Mouse (Mus musculus): Measurements from ENCODE around the gene Ctrc. TPM values are rescaled to one million over a fixed set of nuclear protein-coding genes. Genes with fewer than 3 reads are reported as not detected.

Gene Ctrc
- polyA plus RNA-seq, 1 experiment from 2014 or later, result not detected

GRCm38 (mm10) chr4:141831361-141831760 lies 14.8 kb downstream of the Ctrc start:
- WGBS, result 84% methylated on average over 7 of the region's 7 CpGs
- H3K9ac ChIP-seq, result no peak overlapping the region

GRCm38 (mm10) chr4:141830381-141830780 lies 15.8 kb downstream of the Ctrc start:
- no peak for ATAC-seq (ENCODE audit: low FRiP score)
- H3K27me3 ChIP-seq, result no peaks in the 10 kb centered on the region
- H3K9me3 ChIP-seq, result no peaks in the 10 kb centered on the region
- H3K4me1 ChIP-seq (replicated peaks), result no peaks in the 10 kb centered on the region
- no peaks in the 10 kb centered on the region for H3K36me3 ChIP-seq
- WGBS, result 59% methylated on average over 11 of the region's 11 CpGs
- H3K27ac ChIP-seq, result no peak overlapping the region
- no peak overlapping the region for H3K9ac ChIP-seq
- H3K4me3 ChIP-seq, result no peak overlapping the region
- H3K4me2 ChIP-seq, result no peak overlapping the region

More at GRCm38 (mm10) chr4:141831361-141831760, 14.8 kb downstream of the Ctrc start:
- H3K4me3 ChIP-seq, result no peak overlapping the region
- H3K4me2 ChIP-seq, result no peak overlapping the region
- H3K36me3 ChIP-seq, result no peaks in the 10 kb centered on the region
- H3K27me3 ChIP-seq, result no peaks in the 10 kb centered on the region
- no peaks in the 10 kb centered on the region for H3K4me1 ChIP-seq (replicated peaks)
- no peaks in the 10 kb centered on the region for H3K9me3 ChIP-seq
- H3K27ac ChIP-seq, result no peak overlapping the region
- no peak for ATAC-seq (ENCODE audit: low FRiP score)

- Histone ChIP-seq H3K4me1 (replicated peaks) (no peaks in the 10 kb centered on the region), H3K27me3 (no peaks in the 10 kb centered on the region), H3K4me2 (no peak overlapping the region), H3K4me3 (no peak overlapping the region), H3K9ac (no peak overlapping the region), H3K9me3 (no peaks in the 10 kb centered on the region), H3K27ac (no peak overlapping the region), H3K36me3 (no peaks in the 10 kb centered on the region)
- ATAC-seq (ENCODE audit: low FRiP score), result no peak
- WGBS, result 84% methylated on average over 4 of the region's 4 CpGs
These were observed 18.0 kb downstream of the Ctrc start for GRCm38 (mm10) chr4:141828177-141828576.

GRCm38 (mm10) chr4:141827401-141827800 lies 18.8 kb downstream of the Ctrc start:
- H3K9ac ChIP-seq, result no peak overlapping the region
- no peaks in the 10 kb centered on the region for H3K36me3 ChIP-seq
- no peaks in the 10 kb centered on the region for H3K9me3 ChIP-seq
- no peak overlapping the region for H3K4me2 ChIP-seq
- H3K27me3 ChIP-seq, result no peaks in the 10 kb centered on the region
- H3K4me3 ChIP-seq, result no peak overlapping the region
- 90% methylated on average over 2 of the region's 2 CpGs for WGBS
- H3K4me1 ChIP-seq (replicated peaks), result no peaks in the 10 kb centered on the region
- ATAC-seq (ENCODE audit: low FRiP score), result no peak
- H3K27ac ChIP-seq, result no peak overlapping the region

GRCm38 (mm10) chr4:141826060-141826459 lies 20.1 kb downstream of the Ctrc start, which contains the start of gene Cela2a:
Cela2a (minus strand) TSS chr4:141826160.
- WGBS, result 64% methylated on average over 5 of the region's 5 CpGs
- Histone ChIP-seq H3K4me1 (replicated peaks) (no peaks in the 10 kb centered on the region), H3K4me2 (no peak within 1 kb of the TSS), H3K27me3 (no peaks in the 10 kb centered on the region), H3K27ac (no peak within 1 kb of the TSS), H3K9me3 (no peaks in the 10 kb centered on the region), H3K9ac (no peak within 1 kb of the TSS), H3K36me3 (no peaks in the 10 kb centered on the region), H3K4me3 (no peak within 1 kb of the TSS)
- no peak for ATAC-seq (ENCODE audit: low FRiP score)

- H3K27me3 ChIP-seq, result no peaks in the 10 kb centered on the region
- no peak overlapping the region for H3K4me2 ChIP-seq
- no peak overlapping the region for H3K9ac ChIP-seq
- no peak overlapping the region for H3K4me3 ChIP-seq
- no peak overlapping the region for H3K27ac ChIP-seq
- ATAC-seq (ENCODE audit: low FRiP score), result no peak
- no peaks in the 10 kb centered on the region for H3K9me3 ChIP-seq
- H3K4me1 ChIP-seq (replicated peaks), result no peaks in the 10 kb centered on the region
- WGBS, result 60% methylated on average over 3 of the region's 3 CpGs
- H3K36me3 ChIP-seq, result no peaks in the 10 kb centered on the region
These were observed 23.2 kb downstream of the Ctrc start for GRCm38 (mm10) chr4:141822979-141823378.

GRCm38 (mm10) chr4:141822089-141822488 lies 24.1 kb downstream of the Ctrc start:
- Histone ChIP-seq H3K36me3 (no peaks in the 10 kb centered on the region), H3K27ac (no peak overlapping the region), H3K4me1 (replicated peaks) (no peaks in the 10 kb centered on the region; the same call in 1 of the 2 replicates), H3K9me3 (no peaks in the 10 kb centered on the region), H3K27me3 (no peaks in the 10 kb centered on the region), H3K9ac (no peak overlapping the region), H3K4me2 (no peak overlapping the region), H3K4me3 (no peak overlapping the region)
- ATAC-seq (ENCODE audit: low FRiP score), result no peak
- 75% methylated on average over 10 of the region's 10 CpGs for WGBS

- Histone ChIP-seq H3K27me3 (no peaks in the 10 kb centered on the region), H3K9me3 (no peaks in the 10 kb centered on the region), H3K9ac (no peak overlapping the region), H3K4me1 (replicated peaks) (peaks cover 6% of the 10 kb centered on the region), H3K27ac (no peak overlapping the region), H3K36me3 (no peaks in the 10 kb centered on the region), H3K4me3 (no peak overlapping the region), H3K4me2 (no peak overlapping the region)
- 86% methylated on average over 3 of the region's 3 CpGs for WGBS
- ATAC-seq (ENCODE audit: low FRiP score), result no peak
These were observed 25.0 kb downstream of the Ctrc start for GRCm38 (mm10) chr4:141821178-141821577.

GRCm38 (mm10) chr4:141819316-141819715 lies 26.8 kb downstream of the Ctrc start:
- H3K27ac ChIP-seq, result no peak overlapping the region
- 92% methylated on average over 7 of the region's 7 CpGs for WGBS
- no peak overlapping the region for H3K4me2 ChIP-seq
- H3K27me3 ChIP-seq, result no peaks in the 10 kb centered on the region
- no peak for ATAC-seq (ENCODE audit: low FRiP score)
- no peaks in the 10 kb centered on the region for H3K9me3 ChIP-seq
- H3K4me3 ChIP-seq, result no peak overlapping the region
- peaks cover 9% of the 10 kb centered on the region for H3K4me1 ChIP-seq (replicated peaks)
- peaks cover 14% of the 10 kb centered on the region for H3K36me3 ChIP-seq
- no peak overlapping the region for H3K9ac ChIP-seq

GRCm38 (mm10) chr4:141818861-141819260 lies 27.3 kb downstream of the Ctrc start:
- Histone ChIP-seq H3K9me3 (no peaks in the 10 kb centered on the region), H3K4me1 (replicated peaks) (peaks cover 9% of the 10 kb centered on the region), H3K36me3 (peaks cover 19% of the 10 kb centered on the region), H3K9ac (no peak overlapping the region), H3K27ac (no peak overlapping the region), H3K4me3 (no peak overlapping the region), H3K27me3 (no peaks in the 10 kb centered on the region), H3K4me2 (no peak overlapping the region)
- ATAC-seq (ENCODE audit: low FRiP score), result no peak
- WGBS, result 92% methylated on average over 13 of the region's 13 CpGs

GRCm38 (mm10) chr4:141817706-141818105 lies 28.5 kb downstream of the Ctrc start:
- Histone ChIP-seq H3K4me2 (no peak overlapping the region), H3K4me3 (no peak overlapping the region), H3K36me3 (peaks cover 30% of the 10 kb centered on the region), H3K27ac (no peak overlapping the region), H3K9me3 (no peaks in the 10 kb centered on the region), H3K4me1 (replicated peaks) (peaks cover 9% of the 10 kb centered on the region), H3K27me3 (no peaks in the 10 kb centered on the region), H3K9ac (no peak overlapping the region)
- ATAC-seq (ENCODE audit: low FRiP score), result no peak
- 58% methylated on average over 10 of the region's 10 CpGs for WGBS

- Histone ChIP-seq H3K27me3 (no peaks in the 10 kb centered on the region), H3K27ac (no peak overlapping the region), H3K36me3 (peaks cover 37% of the 10 kb centered on the region), H3K4me1 (replicated peaks) (peaks cover 9% of the 10 kb centered on the region), H3K9me3 (no peaks in the 10 kb centered on the region), H3K4me3 (no peak overlapping the region), H3K9ac (no peak overlapping the region), H3K4me2 (no peak overlapping the region)
- ATAC-seq (ENCODE audit: low FRiP score), result no peak
- 61% methylated on average over 14 of the region's 14 CpGs for WGBS
These were observed 29.1 kb downstream of the Ctrc start for GRCm38 (mm10) chr4:141816776-141817655.

GRCm38 (mm10) chr4:141816267-141816666 lies 29.9 kb downstream of the Ctrc start:
- Histone ChIP-seq H3K9ac (no peak overlapping the region), H3K4me1 (replicated peaks) (peaks cover 9% of the 10 kb centered on the region), H3K9me3 (no peaks in the 10 kb centered on the region), H3K27me3 (no peaks in the 10 kb centered on the region), H3K4me2 (no peak overlapping the region), H3K36me3 (peaks cover 45% of the 10 kb centered on the region), H3K27ac (peak overlapping the region; percentile 69), H3K4me3 (no peak overlapping the region)
- WGBS, result 76% methylated on average over 7 of the region's 7 CpGs
- ATAC-seq (ENCODE audit: low FRiP score), result no peak

Measured in hindbrain, embryonic 13.5 days (tissue).